Mouse (Mus musculus) liver, embryonic 11.5 days (tissue): ENCODE results near the gene St6galnac3. TPM values are rescaled to one million over a fixed set of nuclear protein-coding genes. Genes with fewer than 3 reads are reported as not detected.

Experiments used
- ATAC-seq: fragments of 200-750 bp; cut with Nextera tagmentation; replicated peaks from 2 replicates; pipeline ENCODE4 v1.8.0; 2017; ENCODE audit warnings: moderate number of reproducible peaks, mild to moderate bottlenecking, moderate TSS enrichment, moderate library complexity; ENCODE audit not compliant: low FRiP score
- DNase-seq: peaks from one replicate; pipeline ENCODE4 v3.0.0-alpha.2; 2017; ENCODE audit warnings: low spot score
- H3K27ac ChIP-seq: fragments of 300-500 bp; sonication (generic); 2 replicates; pipeline ENCODE4 v1.5.1; 2014; ENCODE audit warnings: mild to moderate bottlenecking, low read depth, low read length, control low read depth
- H3K27me3 ChIP-seq: fragments of 300-500 bp; sonication (generic); replicated peaks from 2 replicates; pipeline ENCODE4 v1.6.1; 2014; ENCODE audit warnings: low read length, mixed read lengths; ENCODE audit not compliant: control insufficient read depth, insufficient read depth
- H3K36me3 ChIP-seq: fragments of 300-500 bp; sonication (generic); 2 replicates; pipeline ENCODE4 v1.6.1; 2014; ENCODE audit warnings: mild to moderate bottlenecking, low read length, moderate library complexity, mixed read lengths; ENCODE audit not compliant: control insufficient read depth, insufficient read depth
- H3K4me1 ChIP-seq: fragments of 300-500 bp; sonication (generic); replicated peaks from 2 replicates; pipeline ENCODE4 v1.6.1; 2014; ENCODE audit warnings: low read length, mixed read lengths; ENCODE audit not compliant: control insufficient read depth, insufficient read depth
- H3K4me2 ChIP-seq: fragments of 300-500 bp; sonication (generic); 2 replicates; pipeline ENCODE4 v1.6.1; 2014; ENCODE audit warnings: mild to moderate bottlenecking, control low read depth, moderate library complexity
- H3K4me3 ChIP-seq: fragments of 300-500 bp; sonication (generic); 2 replicates; pipeline ENCODE4 v1.5.1; 2014; ENCODE audit warnings: low read depth, low read length, control low read depth
- H3K9ac ChIP-seq: fragments of 300-500 bp; sonication (generic); 2 replicates; pipeline ENCODE4 v1.6.1; 2014; ENCODE audit warnings: low read depth, low read length, control low read depth
- H3K9me3 ChIP-seq: fragments of 300-500 bp; sonication (generic); 2 replicates; pipeline ENCODE4 v1.6.1; 2016; ENCODE audit warnings: low read length, inconsistent platforms, mixed read lengths; ENCODE audit not compliant: control insufficient read depth
- WGBS: fragments of 180-500 bp; shearing (Covaris S2); extraction: QIAGEN DNeasy Blood & Tissue Kit; methylation state at CpG from one replicate; pipeline ENCODE4 v1.1.7; 2014; 5-methylcytosine and 5-hydroxymethylcytosine counted together
- polyA plus RNA-seq: library from polyadenylated mRNA; unstranded; fragments of >200 nt; fragmentation: Nextera tagmentation; extraction: Ambion mirVana; gene quantifications from 2 replicates; pipeline ENCODE4 v1.2.1, GENCODE M21; 2014

Gene St6galnac3
- polyA plus RNA-seq, 1 experiment from 2014 or later, result 27.2 TPM

DNA sequence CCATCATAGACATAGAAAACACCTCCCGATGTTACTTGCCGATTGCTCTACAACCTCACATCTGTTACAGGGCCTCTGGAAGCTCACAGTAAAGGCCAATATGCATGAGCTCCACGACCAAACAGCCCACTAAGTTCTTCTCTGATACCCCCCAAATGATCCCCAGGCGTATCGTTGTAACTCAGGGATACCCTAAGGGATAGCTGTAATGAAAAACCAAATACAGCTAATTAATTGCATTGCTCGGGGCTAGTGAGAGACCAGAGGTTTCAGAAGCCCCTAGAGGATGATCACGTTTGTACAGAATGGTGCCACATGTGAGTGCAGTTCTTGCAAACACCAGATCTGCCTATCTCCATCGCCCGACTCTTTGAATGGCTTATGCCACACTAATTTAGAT is 315.7 kb downstream of the St6galnac3 start:
- Histone ChIP-seq H3K9me3 (no peaks in the 10 kb centered on the region), H3K4me1 (no peaks in the 10 kb centered on the region), H3K27ac (no peak overlapping the region), H3K9ac (no peak overlapping the region), H3K4me3 (no peak overlapping the region), H3K4me2 (no peak overlapping the region), H3K36me3 (no peaks in the 10 kb centered on the region), H3K27me3 (no peaks in the 10 kb centered on the region)
- 88% methylated on average over 9 of the region's 9 CpGs for WGBS
- DNase-seq, result no peak
- no peak for ATAC-seq

DNA sequence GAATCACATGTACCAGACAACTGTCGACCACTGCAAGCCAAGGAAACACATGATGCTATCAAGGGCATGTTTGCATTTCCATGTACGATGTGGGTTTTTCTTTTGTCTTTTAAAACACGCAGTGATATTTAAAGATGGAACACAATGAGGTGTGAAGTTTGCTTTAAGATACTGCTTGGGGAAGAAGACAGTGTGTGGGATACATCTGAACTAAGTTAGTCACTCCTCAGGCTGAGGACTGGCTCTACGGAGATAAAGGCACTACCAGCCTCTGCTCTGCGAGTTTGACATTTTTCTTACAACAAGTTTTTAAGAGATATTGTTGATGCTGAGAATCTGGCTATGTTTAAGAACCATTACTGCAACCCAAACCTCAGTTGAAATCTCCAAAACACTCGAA is 316.6 kb downstream of the St6galnac3 start:
- Histone ChIP-seq H3K9me3 (no peaks in the 10 kb centered on the region), H3K36me3 (no peaks in the 10 kb centered on the region), H3K4me2 (no peak overlapping the region), H3K4me1 (no peaks in the 10 kb centered on the region), H3K9ac (no peak overlapping the region), H3K27ac (no peak overlapping the region), H3K4me3 (no peak overlapping the region), H3K27me3 (no peaks in the 10 kb centered on the region)
- WGBS, result 84% methylated on average over 6 of the region's 6 CpGs
- ATAC-seq (no peak), DNase-seq (no peak)

DNA sequence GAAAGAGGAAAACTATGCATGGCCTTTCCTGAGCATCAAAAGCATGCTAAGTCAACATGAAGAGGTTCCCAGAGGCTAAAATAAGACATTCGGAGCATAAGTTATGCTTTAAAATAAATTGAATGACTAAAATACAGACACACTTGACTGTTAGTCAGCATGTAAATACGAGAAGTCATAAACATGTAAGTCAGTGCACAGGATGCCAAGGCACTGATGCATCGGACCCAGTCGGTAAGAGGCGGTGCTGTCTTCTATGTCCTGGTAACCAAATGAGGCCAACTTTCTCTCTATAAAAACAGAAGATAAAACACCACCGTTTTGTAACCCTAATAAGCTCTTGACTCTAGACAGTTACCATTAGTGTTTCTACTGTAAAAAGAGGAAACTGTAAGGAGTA is 317.3 kb downstream of the St6galnac3 start:
- H3K4me3 ChIP-seq, result no peak overlapping the region
- H3K36me3 ChIP-seq, result no peaks in the 10 kb centered on the region
- H3K9me3 ChIP-seq, result no peaks in the 10 kb centered on the region
- H3K4me2 ChIP-seq, result no peak overlapping the region
- ATAC-seq (no peak), DNase-seq (no peak)
- WGBS, result 89% methylated on average over 6 of the region's 6 CpGs
- H3K27me3 ChIP-seq, result no peaks in the 10 kb centered on the region
- H3K27ac ChIP-seq, result no peak overlapping the region
- H3K9ac ChIP-seq, result no peak overlapping the region
- no peaks in the 10 kb centered on the region for H3K4me1 ChIP-seq

DNA sequence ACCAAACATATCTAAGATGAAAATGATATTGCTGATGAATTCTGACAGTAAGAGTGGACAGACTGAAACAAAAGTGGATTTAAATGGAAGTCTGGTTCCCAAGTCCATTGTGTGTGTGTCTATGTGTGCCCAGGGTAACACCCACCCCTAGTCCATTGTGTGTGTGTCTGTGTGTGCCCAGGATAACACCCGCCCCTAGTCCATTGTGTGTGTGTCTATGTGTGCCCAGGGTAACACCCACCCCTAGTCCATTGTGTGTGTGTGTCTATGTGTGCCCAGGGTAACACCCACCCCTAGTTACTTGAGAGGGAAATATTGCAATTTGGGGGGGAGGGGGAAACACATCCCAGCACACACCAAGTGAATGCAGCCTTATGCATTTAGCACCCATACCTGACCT is 318.1 kb downstream of the St6galnac3 start:
- Histone ChIP-seq H3K4me2 (no peak overlapping the region), H3K9me3 (no peaks in the 10 kb centered on the region), H3K36me3 (no peaks in the 10 kb centered on the region), H3K9ac (no peak overlapping the region), H3K27me3 (no peaks in the 10 kb centered on the region), H3K4me1 (no peaks in the 10 kb centered on the region), H3K27ac (no peak overlapping the region), H3K4me3 (no peak overlapping the region)
- DNase-seq, result no peak
- WGBS, result 85% methylated on average over 1 of the region's 1 CpGs
- ATAC-seq, result no peak

DNA sequence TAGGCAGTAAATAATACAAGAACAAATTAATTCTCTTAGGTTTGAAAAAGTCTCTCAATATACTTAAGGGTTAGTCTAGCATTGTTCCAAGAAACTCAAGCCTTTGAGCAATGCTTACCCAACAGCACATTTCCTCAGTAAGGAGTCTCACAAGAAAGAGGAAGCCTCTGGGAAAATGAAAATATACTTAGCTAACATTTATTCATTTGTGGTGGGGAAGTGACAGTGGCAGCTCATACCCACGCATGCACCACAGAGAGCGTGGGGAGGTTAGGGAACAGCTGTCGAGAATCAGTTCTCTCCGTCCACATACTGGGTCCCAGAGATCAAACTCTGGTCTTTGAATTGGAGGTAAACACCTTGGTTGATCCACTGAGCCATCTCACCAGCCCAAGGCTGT is 318.8 kb downstream of the St6galnac3 start:
- Histone ChIP-seq H3K9ac (no peak overlapping the region), H3K9me3 (no peaks in the 10 kb centered on the region), H3K27me3 (no peaks in the 10 kb centered on the region), H3K36me3 (no peaks in the 10 kb centered on the region), H3K27ac (no peak overlapping the region), H3K4me1 (no peaks in the 10 kb centered on the region), H3K4me3 (no peak overlapping the region), H3K4me2 (no peak overlapping the region)
- ATAC-seq (no peak), DNase-seq (no peak)
- WGBS, result 74% methylated on average over 4 of the region's 4 CpGs

DNA sequence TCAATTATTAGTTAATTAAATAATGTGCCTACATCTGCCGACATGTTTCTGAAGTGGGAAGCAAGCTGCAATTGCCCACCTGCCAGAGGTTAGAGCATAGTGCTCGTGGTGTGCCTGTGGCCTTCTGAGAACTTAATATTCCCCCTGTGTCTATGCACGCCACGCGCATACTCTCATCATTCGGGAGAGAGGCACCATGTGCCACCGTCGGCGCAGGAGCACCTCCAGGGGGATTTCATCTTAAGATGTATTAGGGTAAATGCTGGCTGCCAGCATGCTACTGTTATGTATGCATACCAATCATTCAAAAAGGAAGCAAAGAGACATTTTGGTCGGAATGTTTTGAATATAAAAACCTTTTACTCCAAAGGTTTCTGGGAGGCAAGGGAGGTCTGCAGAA is 319.3 kb downstream of the St6galnac3 start:
- no peak for ATAC-seq
- WGBS, result 90% methylated on average over 10 of the region's 10 CpGs

DNA sequence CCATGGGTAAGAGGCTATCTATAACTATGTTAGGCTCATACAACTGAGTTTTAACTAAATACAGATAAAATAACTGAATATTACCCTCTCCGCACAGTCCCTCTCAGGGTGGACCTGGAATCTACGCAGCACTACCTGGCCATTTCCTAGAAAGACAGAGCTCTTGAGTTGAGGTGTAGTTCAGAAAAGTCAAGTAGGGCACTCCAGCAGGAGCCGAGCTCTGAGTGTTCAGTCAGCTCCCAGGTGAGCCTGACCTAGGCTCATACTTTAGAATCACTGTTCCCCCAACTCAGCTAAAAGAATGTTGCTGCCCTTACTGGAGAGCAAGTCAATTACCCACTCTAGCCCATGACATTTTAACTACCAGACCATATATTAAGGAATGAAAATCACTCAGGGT is 324.7 kb downstream of the St6galnac3 start:
- WGBS, result 88% methylated on average over 3 of the region's 3 CpGs
- DNase-seq, result no peak
- Histone ChIP-seq H3K9me3 (no peaks in the 10 kb centered on the region), H3K27me3 (no peaks in the 10 kb centered on the region), H3K36me3 (no peaks in the 10 kb centered on the region), H3K27ac (no peak overlapping the region), H3K4me3 (no peak overlapping the region), H3K4me1 (no peaks in the 10 kb centered on the region), H3K9ac (no peak overlapping the region), H3K4me2 (no peak overlapping the region)
- no peak for ATAC-seq

More for the DNA sequence above, 319.3 kb downstream of the St6galnac3 start:
- Histone ChIP-seq H3K27me3 (no peaks in the 10 kb centered on the region), H3K9ac (no peak overlapping the region), H3K4me1 (no peaks in the 10 kb centered on the region), H3K4me3 (no peak overlapping the region), H3K27ac (no peak overlapping the region), H3K36me3 (no peaks in the 10 kb centered on the region), H3K4me2 (no peak overlapping the region), H3K9me3 (no peaks in the 10 kb centered on the region)
- DNase-seq, result no peak

DNA sequence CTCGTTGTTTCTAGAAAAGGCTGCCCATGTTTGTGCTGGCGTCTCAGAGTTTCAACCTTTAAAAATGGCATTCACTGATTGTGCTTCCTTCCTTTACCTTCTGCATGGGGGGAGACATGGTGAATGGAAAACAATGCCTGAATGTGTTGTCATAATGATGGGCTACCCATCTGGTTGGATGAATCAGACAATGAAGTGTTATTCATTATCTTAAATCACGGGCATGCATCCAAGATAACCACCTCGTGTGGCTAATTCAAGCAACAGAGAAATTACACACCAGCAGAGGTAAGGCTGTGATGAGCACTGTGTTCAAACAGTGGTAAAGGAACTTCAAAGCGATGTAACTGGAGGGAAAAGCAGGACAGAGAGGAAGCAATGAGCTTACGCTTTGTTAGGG is 325.4 kb downstream of the St6galnac3 start:
- 82% methylated on average over 6 of the region's 6 CpGs for WGBS
- no peak for DNase-seq
- no peak overlapping the region for H3K27ac ChIP-seq

DNA sequence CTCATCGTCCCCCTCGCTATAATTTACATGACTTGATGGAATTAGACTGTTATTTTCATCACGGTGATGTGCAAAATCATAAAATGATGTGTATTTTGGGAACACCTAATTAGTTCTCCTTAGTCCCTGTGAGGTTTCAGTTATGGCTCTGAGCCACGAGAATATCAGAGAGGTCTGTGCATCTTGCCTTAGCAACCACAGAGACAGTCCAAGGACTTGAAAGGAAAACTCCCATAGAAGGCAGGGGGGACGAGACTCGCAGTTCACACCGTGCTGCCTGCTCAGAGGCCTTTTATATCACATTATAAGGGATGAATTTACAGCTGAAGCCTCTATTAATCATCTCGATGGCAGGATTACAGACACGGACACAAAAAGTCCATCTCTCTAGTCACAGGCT is 327.2 kb downstream of the St6galnac3 start:
- Histone ChIP-seq H3K27ac (no peak overlapping the region), H3K4me3 (no peak overlapping the region), H3K9ac (no peak overlapping the region), H3K9me3 (no peaks in the 10 kb centered on the region), H3K4me1 (no peaks in the 10 kb centered on the region), H3K36me3 (no peaks in the 10 kb centered on the region), H3K27me3 (no peaks in the 10 kb centered on the region), H3K4me2 (no peak overlapping the region)
- 90% methylated on average over 9 of the region's 9 CpGs for WGBS
- ATAC-seq (no peak), DNase-seq (no peak)

More for the DNA sequence above, 325.4 kb downstream of the St6galnac3 start:
- no peaks in the 10 kb centered on the region for H3K9me3 ChIP-seq
- no peak overlapping the region for H3K4me3 ChIP-seq
- no peaks in the 10 kb centered on the region for H3K36me3 ChIP-seq
- H3K4me2 ChIP-seq, result no peak overlapping the region
- H3K4me1 ChIP-seq, result no peaks in the 10 kb centered on the region
- no peaks in the 10 kb centered on the region for H3K27me3 ChIP-seq
- no peak overlapping the region for H3K9ac ChIP-seq
- ATAC-seq, result no peak
